Mouse (Mus musculus): Measurements from ENCODE around the gene Cnih2. TPM values are rescaled to one million over a fixed set of nuclear protein-coding genes. Genes with fewer than 3 reads are reported as not detected.
A peak's percentile ranks its signal among the peaks of the same experiment; 100 is the strongest.

Cnih2 gene
- polyA plus RNA-seq, 1 experiment: 399 TPM

DNA sequence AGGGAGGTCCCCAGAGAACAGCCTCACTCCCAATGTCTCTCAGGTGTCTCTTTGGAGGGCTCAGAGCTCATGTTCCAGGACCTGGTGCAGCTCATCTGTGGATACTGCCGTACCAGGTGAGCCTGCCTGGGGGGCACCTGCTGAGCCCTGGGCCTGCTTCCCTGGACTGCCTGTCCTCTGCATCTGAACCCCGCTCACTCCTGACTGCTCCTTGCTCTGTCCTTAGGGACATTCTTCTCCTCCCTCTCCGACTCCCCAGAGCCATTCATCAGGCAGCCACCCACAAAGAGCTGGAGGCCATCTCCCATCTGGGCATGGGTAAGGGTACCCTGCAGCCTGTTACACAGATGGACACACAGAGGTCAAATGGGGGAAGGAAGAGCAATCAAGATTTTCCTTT, 46.8 kb downstream of the Cnih2 start:
- peak overlapping the region; percentile 84 for H3K27ac ChIP-seq (ENCODE audit: insufficient read depth, low read length)
- no peak for TF ChIP-seq CTCF (IDR thresholded peaks at IDR 0.05; ENCODE audit: extremely low read depth, insufficient read depth, low read length)
- peaks cover 11% of the 10 kb centered on the region for H3K4me1 ChIP-seq (ENCODE audit: control insufficient read depth, insufficient read depth, low read length)
- peak overlapping the region; percentile 58 for H3K4me3 ChIP-seq (ENCODE audit: insufficient read depth, low read length)

DNA sequence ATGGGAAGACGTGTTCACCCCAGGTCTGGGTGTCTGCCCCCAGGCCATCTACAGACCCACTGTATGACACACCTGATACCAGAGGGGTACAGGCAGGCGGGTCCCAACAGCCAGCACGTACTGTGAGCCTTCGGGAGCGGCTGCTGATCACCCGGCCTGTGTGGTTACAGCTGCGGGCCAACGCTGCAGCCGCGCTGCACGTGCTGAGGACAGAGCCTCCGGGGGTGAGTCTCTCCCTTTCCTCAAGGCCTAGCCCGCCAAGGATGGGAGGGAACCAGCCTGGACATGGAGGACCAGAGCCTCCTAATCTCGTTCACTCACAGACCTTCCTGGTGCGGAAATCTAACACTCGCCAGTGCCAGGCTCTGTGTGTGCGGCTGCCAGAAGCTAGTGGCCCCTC, 47.3 kb downstream of the Cnih2 start:
- Histone ChIP-seq H3K27ac (ENCODE audit: insufficient read depth, low read length) (peak overlapping the region; percentile 84), H3K4me3 (ENCODE audit: insufficient read depth, low read length) (peak overlapping the region; percentile 58)
- TF ChIP-seq POLR2A (IDR thresholded peaks at IDR 0.05; ENCODE audit: extremely low read depth, insufficient read depth, low read length): no peak
- TF ChIP-seq CTCF (IDR thresholded peaks at IDR 0.05; ENCODE audit: extremely low read depth, insufficient read depth, low read length): no peak

DNA sequence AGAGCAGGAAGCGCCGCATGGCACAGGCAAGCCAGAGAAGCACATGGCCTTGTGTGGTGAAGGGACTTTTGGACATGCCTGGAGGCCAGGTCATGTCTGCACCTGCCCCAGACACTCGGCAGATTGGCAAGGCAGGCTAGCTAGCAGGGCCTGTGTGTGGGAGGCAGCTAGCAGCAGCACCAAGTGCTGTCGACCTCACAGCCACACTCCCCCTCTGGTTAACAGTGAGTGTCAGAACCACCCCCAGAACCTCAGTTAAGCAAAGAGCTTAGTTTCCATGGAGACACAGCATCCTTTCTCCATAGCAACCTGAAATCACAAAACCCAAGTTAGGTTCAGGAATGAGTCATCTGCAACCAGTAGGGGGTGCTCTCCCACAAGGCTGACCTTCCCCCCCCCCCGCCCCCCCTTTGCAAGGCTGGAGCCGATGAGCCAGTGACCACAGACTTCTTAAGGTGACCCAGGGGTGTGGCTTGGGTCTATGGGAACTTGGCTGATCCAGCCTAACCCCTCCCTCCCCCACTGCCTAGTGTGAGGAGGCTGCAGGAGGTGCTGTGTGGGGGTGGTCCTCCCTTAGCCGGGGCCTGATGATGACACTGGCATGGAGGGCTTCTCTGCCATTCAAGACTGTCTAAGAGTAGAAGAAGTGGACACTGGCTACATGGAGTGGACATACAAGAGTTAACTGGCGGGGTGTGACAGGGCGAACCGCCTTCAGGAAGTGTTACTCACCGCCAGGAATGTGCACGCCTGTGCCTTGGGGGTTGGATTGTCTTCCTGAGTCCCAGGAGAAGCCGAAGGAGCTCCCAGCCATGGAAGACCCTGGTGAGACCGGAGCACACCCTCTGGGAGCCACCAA, 48.0 kb downstream of the Cnih2 start, which contains the start of gene Rin1:
Gene Rin1 (plus strand): TSS at position 435 of the 859 bp plus-strand sequence.
- H3K4me3 ChIP-seq (ENCODE audit: insufficient read depth, low read length): peak within 1 kb of the TSS; percentile 58
- H3K4me1 ChIP-seq (ENCODE audit: control insufficient read depth, insufficient read depth, low read length): peaks cover 13% of the 10 kb centered on the region
- TF ChIP-seq POLR2A (IDR thresholded peaks at IDR 0.05; ENCODE audit: extremely low read depth, insufficient read depth, low read length) (peak; percentile 54; the same call in 1 of the 2 replicates), CTCF (IDR thresholded peaks at IDR 0.05; ENCODE audit: extremely low read depth, insufficient read depth, low read length) (peak; percentile 40)
- peak within 1 kb of the TSS; percentile 94 for H3K27ac ChIP-seq (ENCODE audit: insufficient read depth, low read length)

More for the DNA sequence above, 47.3 kb downstream of the Cnih2 start:
- peaks cover 11% of the 10 kb centered on the region for H3K4me1 ChIP-seq (ENCODE audit: control insufficient read depth, insufficient read depth, low read length)

- Histone ChIP-seq H3K4me1 (ENCODE audit: control insufficient read depth, insufficient read depth, low read length) (peaks cover 13% of the 10 kb centered on the region), H3K27ac (ENCODE audit: insufficient read depth, low read length) (peak overlapping the region; percentile 94), H3K4me3 (ENCODE audit: insufficient read depth, low read length) (no peak overlapping the region)
- TF ChIP-seq POLR2A (IDR thresholded peaks at IDR 0.05; ENCODE audit: extremely low read depth, insufficient read depth, low read length) (no peak), CTCF (IDR thresholded peaks at IDR 0.05; ENCODE audit: extremely low read depth, insufficient read depth, low read length) (no peak)
These were observed 49.0 kb downstream of the Cnih2 start for GRCm38 (mm10) chr19:5049325-5049724.

DNA sequence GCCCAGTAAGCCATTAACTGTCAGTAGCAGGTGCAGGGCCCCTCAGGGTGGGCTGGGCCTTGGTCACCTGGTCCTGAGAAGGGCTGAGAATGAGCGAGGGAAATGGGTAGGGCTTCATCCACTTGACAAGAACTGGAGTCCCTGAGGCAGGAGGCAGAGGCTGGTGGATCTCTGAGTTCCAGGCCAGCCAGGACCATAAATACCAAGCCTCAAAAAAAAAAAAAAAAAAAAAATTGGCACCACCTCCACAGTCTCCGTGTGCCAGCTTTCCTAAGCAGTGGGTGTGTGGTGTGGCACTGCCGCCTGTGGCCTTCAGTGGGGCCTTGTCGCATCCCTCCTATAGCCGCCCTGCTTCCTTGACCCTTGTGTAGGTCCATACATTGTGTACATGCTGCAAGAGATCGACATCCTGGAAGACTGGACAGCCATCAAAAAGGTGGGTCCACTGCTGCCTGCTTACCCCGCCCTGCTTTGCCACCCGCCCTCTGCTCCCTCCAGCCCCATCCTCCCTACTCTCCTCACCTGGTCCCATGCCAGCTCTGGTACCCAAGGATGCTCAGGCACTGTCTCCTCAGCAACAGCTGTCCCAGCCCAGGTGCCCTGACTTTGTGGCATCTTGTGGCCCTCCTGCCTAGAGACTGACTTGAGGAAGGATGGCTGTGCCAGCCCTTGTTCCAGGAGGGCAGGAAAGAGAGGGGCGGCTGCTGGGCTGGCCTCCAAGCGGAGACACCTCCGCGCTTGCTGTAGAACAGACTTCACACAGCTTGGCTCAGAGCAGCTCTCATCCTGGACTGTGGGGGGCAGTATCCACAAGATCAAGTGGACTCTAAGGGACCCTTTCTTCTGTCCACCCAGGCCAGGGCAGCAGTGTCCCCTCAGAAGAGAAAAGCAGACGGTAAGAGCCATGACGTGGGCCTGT, 49.9 kb downstream of the Cnih2 start:
- peaks cover 13% of the 10 kb centered on the region for H3K4me1 ChIP-seq (ENCODE audit: control insufficient read depth, insufficient read depth, low read length)
- peak overlapping the region; percentile 96 for H3K27ac ChIP-seq (ENCODE audit: insufficient read depth, low read length)
- H3K4me3 ChIP-seq (ENCODE audit: insufficient read depth, low read length): peak overlapping the region; percentile 36
- peak; percentile 33; the same call in 1 of the 2 replicates for TF ChIP-seq CTCF (IDR thresholded peaks at IDR 0.05; ENCODE audit: extremely low read depth, insufficient read depth, low read length)
- TF ChIP-seq POLR2A (IDR thresholded peaks at IDR 0.05; ENCODE audit: extremely low read depth, insufficient read depth, low read length): peak; percentile 50

DNA sequence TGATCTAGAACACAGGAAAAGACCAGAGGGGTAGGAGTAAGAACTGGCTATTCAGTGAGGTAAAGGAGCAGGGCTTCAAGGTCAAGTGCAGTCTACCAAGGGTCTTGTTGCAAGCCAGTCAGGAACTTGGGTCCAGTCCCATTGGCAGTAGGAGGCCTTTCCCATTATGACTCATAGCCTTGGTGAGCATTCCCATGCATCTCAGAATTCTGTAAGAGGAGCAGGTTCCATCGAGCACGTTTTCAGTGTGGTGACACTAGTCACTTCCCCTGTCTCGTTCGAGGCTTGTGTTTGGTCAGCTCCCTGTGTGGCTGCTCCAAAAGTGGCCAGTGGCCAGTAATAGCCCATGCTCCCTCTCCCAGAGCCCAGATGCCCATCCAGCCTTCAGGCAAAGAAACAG, 52.8 kb downstream of the Cnih2 start:
- Histone ChIP-seq H3K4me1 (ENCODE audit: control insufficient read depth, insufficient read depth, low read length) (peaks cover 13% of the 10 kb centered on the region), H3K27ac (ENCODE audit: insufficient read depth, low read length) (peak overlapping the region; percentile 13; the same call in 1 of the 2 replicates), H3K4me3 (ENCODE audit: insufficient read depth, low read length) (no peak overlapping the region)
- TF ChIP-seq POLR2A (IDR thresholded peaks at IDR 0.05; ENCODE audit: extremely low read depth, insufficient read depth, low read length) (no peak), CTCF (IDR thresholded peaks at IDR 0.05; ENCODE audit: extremely low read depth, insufficient read depth, low read length) (no peak)

Other genes starting within 250 kb of the Cnih2 start
- gene Ctsf, start 243.4 kb downstream of the Cnih2 start, polyA plus RNA-seq (2012; rRNA removed): 133 and 142 TPM in 2 replicates
- 0.79 and 0.87 TPM in 2 replicates for gene Actn3, start 220.6 kb downstream of the Cnih2 start, polyA plus RNA-seq (2012; rRNA removed)
- gene Zdhhc24, start 219.9 kb downstream of the Cnih2 start, polyA plus RNA-seq (2012; rRNA removed): 41.3 and 47.9 TPM in 2 replicates
- 28.5 and 32.7 TPM in 2 replicates for gene Bbs1, start 191.9 kb downstream of the Cnih2 start, polyA plus RNA-seq (2012; rRNA removed)
- gene Dpp3, start 170.2 kb downstream of the Cnih2 start, polyA plus RNA-seq (2012; rRNA removed): 51.5 and 54.5 TPM in 2 replicates
- gene Peli3, start 155.4 kb downstream of the Cnih2 start, polyA plus RNA-seq (2012; rRNA removed): 15.8 and 19.5 TPM in 2 replicates
- 70.5 and 74.8 TPM in 2 replicates for gene Mrpl11, start 136.4 kb downstream of the Cnih2 start, polyA plus RNA-seq (2012; rRNA removed)
- gene Npas4, start 108.2 kb downstream of the Cnih2 start, polyA plus RNA-seq (2012; rRNA removed): 16.8 and 20.6 TPM in 2 replicates
- 19.8 and 21.5 TPM in 2 replicates for gene Slc29a2, start 74.7 kb downstream of the Cnih2 start, polyA plus RNA-seq (2012; rRNA removed)
- gene B4gat1, start 59.7 kb downstream of the Cnih2 start, polyA plus RNA-seq (2012; rRNA removed): 106 and 111 TPM in 2 replicates
- gene AC124502.3, start 59.6 kb downstream of the Cnih2 start, polyA plus RNA-seq (2012; rRNA removed): 4.8 and 6.8 TPM in 2 replicates
- gene Brms1, start 57.2 kb downstream of the Cnih2 start, polyA plus RNA-seq (2012; rRNA removed): 29.1 and 34.8 TPM in 2 replicates
- gene Rin1, start 48.0 kb downstream of the Cnih2 start, polyA plus RNA-seq (2012; rRNA removed): 68.7 and 69.0 TPM in 2 replicates
- 5.8 and 6.3 TPM in 2 replicates for gene Cd248, start 30.4 kb downstream of the Cnih2 start, polyA plus RNA-seq (2012; rRNA removed)
- gene Tmem151a, start 13.0 kb downstream of the Cnih2 start, polyA plus RNA-seq (2012; rRNA removed): 145 and 146 TPM in 2 replicates
- 54.7 and 56.2 TPM in 2 replicates for gene Yif1a, start 10.0 kb downstream of the Cnih2 start, polyA plus RNA-seq (2012; rRNA removed)
- 197 and 202 TPM in 2 replicates for gene Rab1b, start 8.6 kb upstream of the Cnih2 start, polyA plus RNA-seq (2012; rRNA removed)
- 234 and 242 TPM in 2 replicates for gene Klc2, start 20.0 kb upstream of the Cnih2 start, polyA plus RNA-seq (2012; rRNA removed)
- 47.0 and 47.8 TPM in 2 replicates for gene Pacs1, start 174.6 kb upstream of the Cnih2 start, polyA plus RNA-seq (2012; rRNA removed)
- gene Sf3b2, start 196.9 kb upstream of the Cnih2 start, polyA plus RNA-seq (2012; rRNA removed): 151 and 159 TPM in 2 replicates
- gene Gal3st3, start 199.8 kb upstream of the Cnih2 start, polyA plus RNA-seq (2012; rRNA removed): 61.9 and 62.3 TPM in 2 replicates
- not detected in 2 replicates for gene Catsper1, start 237.2 kb upstream of the Cnih2 start, polyA plus RNA-seq (2012; rRNA removed)